Mouse (Mus musculus): ENCODE measurements around the gene Poc5.
A peak's percentile ranks its signal among the peaks of the same experiment; 100 is the strongest.

Gene Poc5

GRCm38 (mm10) chr13:96431595-96432156 lies 43.6 kb downstream of the Poc5 start:
- DNase-seq (ENCODE audit: extremely low spot score, low read depth, low spot score), result peak; percentile 47

- no peak for DNase-seq (ENCODE audit: extremely low spot score, low read depth, low spot score)
Measured at GRCm38 (mm10) chr13:96432376-96432811, 44.3 kb downstream of the Poc5 start.

- DNase-seq (ENCODE audit: extremely low spot score, low read depth, low spot score), result no peak
Measured at GRCm38 (mm10) chr13:96433041-96433440, 44.9 kb downstream of the Poc5 start.

- no peak for DNase-seq (ENCODE audit: extremely low spot score, low read depth, low spot score)
Measured at GRCm38 (mm10) chr13:96433648-96434190, 45.6 kb downstream of the Poc5 start.

- DNase-seq (ENCODE audit: extremely low spot score, low read depth, low spot score), result no peak
Measured at GRCm38 (mm10) chr13:96434899-96435331, 46.8 kb downstream of the Poc5 start.

- DNase-seq (ENCODE audit: extremely low spot score, low read depth, low spot score), result no peak
Measured at GRCm38 (mm10) chr13:96435793-96436192, 47.7 kb downstream of the Poc5 start.

- DNase-seq (ENCODE audit: extremely low spot score, low read depth, low spot score), result no peak
Measured at GRCm38 (mm10) chr13:96436921-96437320, 48.8 kb downstream of the Poc5 start.

GRCm38 (mm10) chr13:96440436-96440835 lies 52.3 kb downstream of the Poc5 start:
- DNase-seq (ENCODE audit: extremely low spot score, low read depth, low spot score), result no peak

GRCm38 (mm10) chr13:96450205-96450856 lies 62.2 kb downstream of the Poc5 start:
- DNase-seq (ENCODE audit: extremely low spot score, low read depth, low spot score), result no peak

- no peak for DNase-seq (ENCODE audit: extremely low spot score, low read depth, low spot score)
Measured at GRCm38 (mm10) chr13:96450869-96451268, 62.8 kb downstream of the Poc5 start.

GRCm38 (mm10) chr13:96451386-96452140 lies 63.5 kb downstream of the Poc5 start:
- DNase-seq (ENCODE audit: extremely low spot score, low read depth, low spot score), result no peak

GRCm38 (mm10) chr13:96452621-96453020 lies 64.5 kb downstream of the Poc5 start:
- DNase-seq (ENCODE audit: extremely low spot score, low read depth, low spot score), result no peak

GRCm38 (mm10) chr13:96454288-96454687 lies 66.2 kb downstream of the Poc5 start:
- DNase-seq (ENCODE audit: extremely low spot score, low read depth, low spot score), result no peak

- DNase-seq (ENCODE audit: extremely low spot score, low read depth, low spot score), result no peak
Measured at GRCm38 (mm10) chr13:96457566-96457965, 69.5 kb downstream of the Poc5 start.

- no peak for DNase-seq (ENCODE audit: extremely low spot score, low read depth, low spot score)
Measured at GRCm38 (mm10) chr13:96458018-96458417, 69.9 kb downstream of the Poc5 start.

- no peak for DNase-seq (ENCODE audit: extremely low spot score, low read depth, low spot score)
Measured at GRCm38 (mm10) chr13:96458606-96459005, 70.5 kb downstream of the Poc5 start.

GRCm38 (mm10) chr13:96462644-96463043 lies 74.5 kb downstream of the Poc5 start:
- no peak for DNase-seq (ENCODE audit: extremely low spot score, low read depth, low spot score)

- no peak for DNase-seq (ENCODE audit: extremely low spot score, low read depth, low spot score)
Measured at GRCm38 (mm10) chr13:96465315-96465714, 77.2 kb downstream of the Poc5 start.
